Mouse (Mus musculus) liver, embryonic 11.5 days (tissue): ENCODE measurements around the gene Arsk. TPM values are rescaled to one million over a fixed set of nuclear protein-coding genes. Genes with fewer than 3 reads are reported as not detected.

Experiments
- ATAC-seq: fragments of 200-750 bp; cut with Nextera tagmentation; replicated peaks from 2 replicates; pipeline ENCODE4 v1.8.0; 2017; ENCODE audit warnings: moderate number of reproducible peaks, mild to moderate bottlenecking, moderate TSS enrichment, moderate library complexity; ENCODE audit not compliant: low FRiP score
- DNase-seq: peaks from one replicate; pipeline ENCODE4 v3.0.0-alpha.2; 2017; ENCODE audit warnings: low spot score
- H3K27ac ChIP-seq: fragments of 300-500 bp; sonication (generic); 2 replicates; pipeline ENCODE4 v1.5.1; 2014; ENCODE audit warnings: mild to moderate bottlenecking, low read depth, low read length, control low read depth
- H3K27me3 ChIP-seq: fragments of 300-500 bp; sonication (generic); replicated peaks from 2 replicates; pipeline ENCODE4 v1.6.1; 2014; ENCODE audit warnings: low read length, mixed read lengths; ENCODE audit not compliant: control insufficient read depth, insufficient read depth
- H3K36me3 ChIP-seq: fragments of 300-500 bp; sonication (generic); 2 replicates; pipeline ENCODE4 v1.6.1; 2014; ENCODE audit warnings: mild to moderate bottlenecking, low read length, moderate library complexity, mixed read lengths; ENCODE audit not compliant: control insufficient read depth, insufficient read depth
- H3K4me1 ChIP-seq: fragments of 300-500 bp; sonication (generic); replicated peaks from 2 replicates; pipeline ENCODE4 v1.6.1; 2014; ENCODE audit warnings: low read length, mixed read lengths; ENCODE audit not compliant: control insufficient read depth, insufficient read depth
- H3K4me2 ChIP-seq: fragments of 300-500 bp; sonication (generic); 2 replicates; pipeline ENCODE4 v1.6.1; 2014; ENCODE audit warnings: mild to moderate bottlenecking, control low read depth, moderate library complexity
- H3K4me3 ChIP-seq: fragments of 300-500 bp; sonication (generic); 2 replicates; pipeline ENCODE4 v1.5.1; 2014; ENCODE audit warnings: low read depth, low read length, control low read depth
- H3K9ac ChIP-seq: fragments of 300-500 bp; sonication (generic); 2 replicates; pipeline ENCODE4 v1.6.1; 2014; ENCODE audit warnings: low read depth, low read length, control low read depth
- H3K9me3 ChIP-seq: fragments of 300-500 bp; sonication (generic); 2 replicates; pipeline ENCODE4 v1.6.1; 2016; ENCODE audit warnings: low read length, inconsistent platforms, mixed read lengths; ENCODE audit not compliant: control insufficient read depth
- WGBS: fragments of 180-500 bp; shearing (Covaris S2); extraction: QIAGEN DNeasy Blood & Tissue Kit; methylation state at CpG from one replicate; pipeline ENCODE4 v1.1.7; 2014; 5-methylcytosine and 5-hydroxymethylcytosine counted together
- polyA plus RNA-seq: library from polyadenylated mRNA; unstranded; fragments of >200 nt; fragmentation: Nextera tagmentation; extraction: Ambion mirVana; gene quantifications from 2 replicates; pipeline ENCODE4 v1.2.1, GENCODE M21; 2014

Arsk gene
- polyA plus RNA-seq, 1 experiment from 2014 or later, result 5.0 TPM

- ATAC-seq, result no peak
- Histone ChIP-seq H3K27ac (no peak overlapping the region), H3K9ac (no peak overlapping the region), H3K27me3 (no peaks in the 10 kb centered on the region), H3K4me2 (no peak overlapping the region), H3K4me1 (no peaks in the 10 kb centered on the region), H3K9me3 (no peaks in the 10 kb centered on the region), H3K4me3 (no peak overlapping the region), H3K36me3 (no peaks in the 10 kb centered on the region)
- WGBS, result 49% methylated on average over 1 of the region's 1 CpGs
- no peak for DNase-seq
Observed at GRCm38 (mm10) chr13:76074323-76074722, 24.1 kb downstream of the Arsk start.

GRCm38 (mm10) chr13:76064363-76064945 is 34.0 kb downstream of the Arsk start:
- H3K4me1 ChIP-seq, result no peaks in the 10 kb centered on the region
- H3K4me2 ChIP-seq, result no peak overlapping the region
- no peak overlapping the region for H3K4me3 ChIP-seq
- no peak overlapping the region for H3K9ac ChIP-seq
- peak; percentile 39 for ATAC-seq
- no peaks in the 10 kb centered on the region for H3K9me3 ChIP-seq
- H3K27me3 ChIP-seq, result no peaks in the 10 kb centered on the region
- no peak overlapping the region for H3K27ac ChIP-seq
- H3K36me3 ChIP-seq, result peaks cover 3% of the 10 kb centered on the region; the same call in 1 of the 2 replicates
- no peak for DNase-seq
- WGBS, result 81% methylated on average over 13 of the region's 13 CpGs

- DNase-seq, result no peak
- H3K27ac ChIP-seq, result no peak overlapping the region
- H3K9ac ChIP-seq, result no peak overlapping the region
- H3K36me3 ChIP-seq, result peaks cover 3% of the 10 kb centered on the region; the same call in 1 of the 2 replicates
- no peak overlapping the region for H3K4me2 ChIP-seq
- ATAC-seq, result no peak
- no peaks in the 10 kb centered on the region for H3K9me3 ChIP-seq
- H3K4me3 ChIP-seq, result no peak overlapping the region
- WGBS, result 95% methylated on average over 4 of the region's 4 CpGs
- no peaks in the 10 kb centered on the region for H3K27me3 ChIP-seq
- no peaks in the 10 kb centered on the region for H3K4me1 ChIP-seq
Observed at GRCm38 (mm10) chr13:76063548-76063947, 34.9 kb downstream of the Arsk start.

GRCm38 (mm10) chr13:76062569-76062968 is 35.9 kb downstream of the Arsk start:
- ATAC-seq (no peak), DNase-seq (no peak)
- 0 out of 2 replicates have a peak, but pooled peaks cover 3% of the 10 kb centered on the region for H3K27me3 ChIP-seq
- H3K27ac ChIP-seq, result no peak overlapping the region
- peaks cover 3% of the 10 kb centered on the region; the same call in 1 of the 2 replicates for H3K36me3 ChIP-seq
- WGBS, result 92% methylated on average over 3 of the region's 3 CpGs
- no peak overlapping the region for H3K9ac ChIP-seq
- no peaks in the 10 kb centered on the region for H3K9me3 ChIP-seq
- no peaks in the 10 kb centered on the region for H3K4me1 ChIP-seq
- H3K4me3 ChIP-seq, result no peak overlapping the region
- no peak overlapping the region for H3K4me2 ChIP-seq

- 88% methylated on average over 3 of the region's 3 CpGs for WGBS
- no peak for ATAC-seq
- Histone ChIP-seq H3K27ac (no peak overlapping the region), H3K9me3 (no peaks in the 10 kb centered on the region), H3K4me2 (no peak overlapping the region), H3K27me3 (peaks cover 7% of the 10 kb centered on the region; the same call in 1 of the 2 replicates), H3K4me3 (no peak overlapping the region), H3K36me3 (peaks cover 3% of the 10 kb centered on the region; the same call in 1 of the 2 replicates), H3K4me1 (no peaks in the 10 kb centered on the region), H3K9ac (no peak overlapping the region)
- no peak for DNase-seq
Observed at GRCm38 (mm10) chr13:76062126-76062525, 36.3 kb downstream of the Arsk start.

GRCm38 (mm10) chr13:76059591-76059990 is 38.9 kb downstream of the Arsk start:
- H3K27ac ChIP-seq, result no peak overlapping the region
- DNase-seq, result no peak
- H3K4me3 ChIP-seq, result no peak overlapping the region
- no peaks in the 10 kb centered on the region for H3K36me3 ChIP-seq
- H3K9ac ChIP-seq, result no peak overlapping the region
- no peaks in the 10 kb centered on the region for H3K9me3 ChIP-seq
- peaks cover 24% of the 10 kb centered on the region for H3K27me3 ChIP-seq
- peaks cover 14% of the 10 kb centered on the region for H3K4me1 ChIP-seq
- 89% methylated on average over 4 of the region's 4 CpGs for WGBS
- H3K4me2 ChIP-seq, result no peak overlapping the region
- no peak for ATAC-seq

GRCm38 (mm10) chr13:76057267-76058069 is 41.0 kb downstream of the Arsk start:
- no peaks in the 10 kb centered on the region for H3K9me3 ChIP-seq
- WGBS, result 68% methylated on average over 10 of the region's 10 CpGs
- H3K9ac ChIP-seq, result no peak overlapping the region
- H3K27ac ChIP-seq, result no peak overlapping the region
- H3K36me3 ChIP-seq, result no peaks in the 10 kb centered on the region
- no peak overlapping the region; the same call in 1 of the 2 replicates for H3K4me3 ChIP-seq
- DNase-seq (no peak), ATAC-seq (no peak)
- H3K27me3 ChIP-seq, result peaks cover 28% of the 10 kb centered on the region
- peak overlapping the region; percentile 99 for H3K4me2 ChIP-seq
- H3K4me1 ChIP-seq, result peaks cover 14% of the 10 kb centered on the region

- Histone ChIP-seq H3K4me1 (peaks cover 14% of the 10 kb centered on the region), H3K4me2 (peak within 1 kb of the TSS; percentile 99), H3K27me3 (peaks cover 28% of the 10 kb centered on the region), H3K9me3 (no peaks in the 10 kb centered on the region), H3K9ac (peak within 1 kb of the TSS; percentile 59), H3K27ac (peak within 1 kb of the TSS; percentile 60), H3K36me3 (no peaks in the 10 kb centered on the region), H3K4me3 (peak within 1 kb of the TSS; percentile 64)
- ATAC-seq, result no peak
- 26% methylated on average over 10 of the region's 10 CpGs for WGBS
- no peak for DNase-seq
Observed at GRCm38 (mm10) chr13:76056896-76057266, 41.6 kb downstream of the Arsk start, which contains the start of gene Gpr150. Gpr150 (minus strand) TSS chr13:76056996.
